Mouse (Mus musculus) forebrain, embryonic 16.5 days (tissue): ENCODE data around the gene Prickle4. TPM values are rescaled to one million over a fixed set of nuclear protein-coding genes. Genes with fewer than 3 reads are reported as not detected.

Experiments used
- ATAC-seq: fragments of 200-750 bp; cut with Nextera tagmentation; 2 replicates; pipeline ENCODE4 v1.8.0; 2017; ENCODE audit warnings: mild to moderate bottlenecking, moderate library complexity
- H3K27ac ChIP-seq: fragments of 300-500 bp; sonication (generic); 2 replicates; pipeline ENCODE4 v1.5.1; 2014; ENCODE audit warnings: low read length, control low read depth
- H3K27me3 ChIP-seq: fragments of 300-500 bp; sonication (generic); replicated peaks from 2 replicates; pipeline ENCODE4 v1.6.1; 2014; ENCODE audit warnings: low read length; ENCODE audit not compliant: control insufficient read depth, insufficient read depth
- H3K36me3 ChIP-seq: fragments of 300-500 bp; sonication (generic); 2 replicates; pipeline ENCODE4 v1.6.1; 2014; ENCODE audit not compliant: control insufficient read depth, insufficient read depth
- H3K4me1 ChIP-seq: fragments of 300-500 bp; sonication (generic); replicated peaks from 2 replicates; pipeline ENCODE4 v1.6.1; 2014; ENCODE audit warnings: low read length; ENCODE audit not compliant: control insufficient read depth, insufficient read depth
- H3K4me2 ChIP-seq: fragments of 300-500 bp; sonication (generic); 2 replicates; pipeline ENCODE4 v1.6.1; 2014; ENCODE audit warnings: mild to moderate bottlenecking, low read length, control low read depth
- H3K4me3 ChIP-seq: fragments of 300-500 bp; sonication (generic); replicated peaks from 2 replicates; pipeline ENCODE4 v1.5.1; 2014; ENCODE audit warnings: mild to moderate bottlenecking, low read length, control low read depth
- H3K9ac ChIP-seq: fragments of 300-500 bp; sonication (generic); replicated peaks from 2 replicates; pipeline ENCODE4 v1.6.1; 2014; ENCODE audit warnings: low read depth, low read length, control low read depth
- H3K9me3 ChIP-seq: fragments of 300-500 bp; sonication (generic); 2 replicates; pipeline ENCODE4 v1.6.1; 2016; ENCODE audit warnings: low read length; ENCODE audit not compliant: control insufficient read depth
- WGBS: fragments of 180-500 bp; shearing (Covaris S2); extraction: QIAGEN DNeasy Blood & Tissue Kit; methylation state at CpG from one replicate; pipeline ENCODE4 v1.1.7; 2014; 5-methylcytosine and 5-hydroxymethylcytosine counted together
- polyA plus RNA-seq: library from polyadenylated mRNA; unstranded; fragments of >200 nt; fragmentation: Nextera tagmentation; extraction: Ambion mirVana; gene quantifications from 2 replicates; pipeline ENCODE4 v1.2.1, GENCODE M21; 2015

The Prickle4 gene
- polyA plus RNA-seq, 1 experiment from 2014 or later, result 0.54 TPM

DNA sequence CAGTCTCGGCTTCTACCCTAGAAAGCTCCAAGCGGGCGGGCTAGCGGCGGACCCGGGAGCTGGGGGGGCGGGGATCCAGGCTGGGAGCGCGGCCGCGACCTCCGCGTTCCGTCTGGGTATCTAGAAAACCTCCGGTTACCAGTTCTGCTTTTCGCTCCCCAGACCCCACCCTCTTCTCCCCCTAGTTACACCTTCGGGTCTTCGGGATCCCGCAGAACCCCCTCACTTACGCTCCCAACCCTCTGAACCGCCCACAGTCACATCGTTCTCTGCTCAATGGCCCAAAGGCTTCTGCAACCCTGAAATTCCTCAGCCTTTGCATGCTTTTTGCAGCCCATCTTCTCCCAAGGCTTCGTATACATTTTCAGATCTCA lies 788 bp upstream of the Prickle4 start:
- H3K9me3 ChIP-seq, result no peaks in the 10 kb centered on the region
- 0% methylated on average over 10 of the region's 23 CpGs for WGBS
- peaks cover 8% of the 10 kb centered on the region for H3K4me1 ChIP-seq
- peak overlapping the region; percentile 40; the same call in 1 of the 2 replicates for H3K27ac ChIP-seq
- peak overlapping the region; percentile 89 for H3K9ac ChIP-seq
- H3K4me2 ChIP-seq, result peak overlapping the region; percentile 81
- no peaks in the 10 kb centered on the region for H3K36me3 ChIP-seq
- peak; percentile 23 for ATAC-seq
- peaks cover 3% of the 10 kb centered on the region; the same call in 1 of the 2 replicates for H3K27me3 ChIP-seq
- peak overlapping the region; percentile 77 for H3K4me3 ChIP-seq

GRCm38 (mm10) chr17:47694442-47694502 lies 264 bp downstream of the Prickle4 start, which contains the start of gene Gm21981:
Gene Gm21981 (minus strand): TSS chr17:47694455.
- Histone ChIP-seq H3K4me3 (peak within 1 kb of the TSS; percentile 77), H3K9me3 (no peaks in the 10 kb centered on the region), H3K9ac (peak within 1 kb of the TSS; percentile 89), H3K36me3 (no peaks in the 10 kb centered on the region), H3K4me1 (peaks cover 14% of the 10 kb centered on the region), H3K27me3 (peaks cover 3% of the 10 kb centered on the region; the same call in 1 of the 2 replicates), H3K4me2 (peak within 1 kb of the TSS; percentile 81), H3K27ac (peak within 1 kb of the TSS; percentile 40; the same call in 1 of the 2 replicates)
- no peak for ATAC-seq
- WGBS, result 0% methylated on average over 3 of the region's 3 CpGs

DNA sequence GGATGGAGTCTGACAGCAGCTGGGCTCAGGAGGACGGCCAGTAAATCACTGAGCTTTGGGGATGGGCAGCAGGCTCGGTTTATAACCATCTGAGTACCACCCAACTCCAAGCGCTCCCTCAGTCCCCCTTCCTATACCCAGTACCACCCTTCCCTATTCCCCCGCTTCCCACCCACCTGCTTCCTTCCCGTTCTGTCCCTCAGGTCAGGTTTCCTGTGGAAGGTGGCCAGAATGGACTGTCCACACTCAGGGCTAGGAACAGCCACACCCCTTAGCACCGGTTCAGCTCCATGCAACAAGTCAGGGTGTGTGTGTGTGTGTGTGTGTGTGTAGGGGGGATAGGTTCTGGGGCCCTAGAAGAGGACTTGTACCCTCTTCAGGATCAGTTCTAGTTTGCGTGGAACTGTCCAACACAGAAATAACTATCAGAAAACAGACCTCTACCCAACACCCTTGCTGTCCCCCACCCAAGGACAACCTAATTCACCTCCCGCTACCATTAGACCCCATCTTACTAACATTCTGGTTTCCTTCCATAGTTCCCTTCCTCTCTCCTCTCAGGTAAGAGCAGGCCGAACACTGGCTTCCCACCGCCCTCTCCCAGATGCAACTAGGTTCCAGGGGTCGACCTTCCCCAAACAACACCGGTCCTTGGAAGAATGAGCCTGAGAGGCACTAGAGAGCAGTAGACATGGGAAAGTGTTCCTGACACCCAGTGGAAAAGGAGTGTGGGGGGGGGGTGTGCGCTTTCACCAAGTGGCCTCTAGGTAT lies 680 bp downstream of the Prickle4 start:
- ATAC-seq, result no peak
- Histone ChIP-seq H3K27ac (peak overlapping the region; percentile 34; the same call in 1 of the 2 replicates), H3K9me3 (no peaks in the 10 kb centered on the region), H3K9ac (peak overlapping the region; percentile 89), H3K27me3 (peaks cover 3% of the 10 kb centered on the region; the same call in 1 of the 2 replicates), H3K4me1 (peaks cover 14% of the 10 kb centered on the region), H3K4me3 (peak overlapping the region; percentile 77), H3K36me3 (no peaks in the 10 kb centered on the region), H3K4me2 (peak overlapping the region; percentile 81)
- WGBS, result 39% methylated on average over 13 of the region's 13 CpGs

- Histone ChIP-seq H3K9ac (no peak overlapping the region), H3K36me3 (no peaks in the 10 kb centered on the region), H3K4me1 (peaks cover 23% of the 10 kb centered on the region), H3K4me2 (no peak overlapping the region), H3K4me3 (no peak overlapping the region), H3K27ac (no peak overlapping the region), H3K27me3 (peaks cover 3% of the 10 kb centered on the region; the same call in 1 of the 2 replicates), H3K9me3 (no peaks in the 10 kb centered on the region)
- WGBS, result 87% methylated on average over 3 of the region's 3 CpGs
- no peak for ATAC-seq
These were observed 2.9 kb downstream of the Prickle4 start for GRCm38 (mm10) chr17:47691650-47692049.

DNA sequence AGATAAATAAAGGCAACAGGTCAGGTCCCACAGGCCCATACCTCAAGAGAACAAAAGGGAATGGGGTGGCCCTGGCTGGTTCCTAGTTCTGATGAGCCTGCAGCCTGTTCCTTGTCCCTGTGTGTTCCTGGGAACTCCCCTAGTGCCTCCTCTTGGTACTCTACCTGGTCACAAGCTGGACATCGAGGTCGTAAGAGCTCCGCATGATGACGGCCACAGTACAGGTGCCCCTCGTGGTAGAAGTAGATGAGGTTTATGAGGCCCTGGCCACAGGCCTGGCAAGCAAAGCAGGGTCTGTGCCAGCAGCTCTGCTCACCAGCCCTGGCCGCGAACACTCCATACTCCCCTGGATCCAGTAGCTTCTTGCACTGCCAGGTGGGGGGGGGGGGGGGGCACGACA lies 4.6 kb downstream of the Prickle4 start:
- WGBS, result 79% methylated on average over 8 of the region's 8 CpGs
- no peak overlapping the region for H3K9ac ChIP-seq
- no peak for ATAC-seq

GRCm38 (mm10) chr17:47688608-47689575 lies 5.6 kb downstream of the Prickle4 start, which contains the start of gene Frs3:
Gene Frs3 (plus strand): TSS chr17:47689030.
- H3K9me3 ChIP-seq, result no peaks in the 10 kb centered on the region
- 0 out of 2 replicates have a peak, but pooled peaks cover 3% of the 10 kb centered on the region for H3K36me3 ChIP-seq
- peaks cover 15% of the 10 kb centered on the region for H3K4me1 ChIP-seq
- H3K9ac ChIP-seq, result peak within 1 kb of the TSS; percentile 92
- WGBS, result under 1% methylated on average over 50 of the region's 58 CpGs
- H3K4me2 ChIP-seq, result peak within 1 kb of the TSS; percentile 99
- H3K27ac ChIP-seq, result peak within 1 kb of the TSS; percentile 79
- H3K4me3 ChIP-seq, result peak within 1 kb of the TSS; percentile 82
- H3K27me3 ChIP-seq, result peaks cover 3% of the 10 kb centered on the region; the same call in 1 of the 2 replicates
- ATAC-seq, result peak; percentile 67

More for the DNA sequence above, 4.6 kb downstream of the Prickle4 start:
- peaks cover 20% of the 10 kb centered on the region for H3K4me1 ChIP-seq
- peak overlapping the region; percentile 83; the same call in 1 of the 2 replicates for H3K4me2 ChIP-seq
- no peaks in the 10 kb centered on the region for H3K36me3 ChIP-seq
- no peaks in the 10 kb centered on the region for H3K9me3 ChIP-seq
- peak overlapping the region; percentile 82; the same call in 1 of the 2 replicates for H3K4me3 ChIP-seq
- no peak overlapping the region for H3K27ac ChIP-seq
- H3K27me3 ChIP-seq, result peaks cover 3% of the 10 kb centered on the region; the same call in 1 of the 2 replicates

DNA sequence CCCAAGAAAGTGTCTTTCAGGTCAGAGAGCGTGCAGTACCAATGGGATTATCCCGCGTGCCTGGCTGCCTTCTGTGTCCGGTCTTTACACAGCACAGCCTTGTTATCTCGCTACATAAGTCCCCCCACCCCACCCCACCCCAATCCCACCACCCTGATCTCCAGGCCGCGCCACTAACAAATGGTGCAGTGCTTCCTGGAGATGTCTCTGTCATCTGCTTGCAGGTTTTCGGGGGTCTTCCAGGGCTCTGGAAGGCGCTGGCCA lies 6.3 kb downstream of the Prickle4 start, which contains the start of gene Tomm6:
TSS of gene Tomm6 (minus strand) at position 43 of the 264 bp plus-strand sequence.
- Histone ChIP-seq H3K27me3 (0 out of 2 replicates have a peak, but pooled peaks cover under 1% of the 10 kb centered on the region), H3K4me1 (peaks cover 15% of the 10 kb centered on the region), H3K4me3 (peak within 1 kb of the TSS; percentile 82), H3K9ac (peak within 1 kb of the TSS; percentile 92), H3K9me3 (no peaks in the 10 kb centered on the region), H3K27ac (peak within 1 kb of the TSS; percentile 79), H3K36me3 (0 out of 2 replicates have a peak, but pooled peaks cover 3% of the 10 kb centered on the region), H3K4me2 (peak within 1 kb of the TSS; percentile 99)
- 0% methylated on average over 9 of the region's 9 CpGs for WGBS
- ATAC-seq, result no peak

DNA sequence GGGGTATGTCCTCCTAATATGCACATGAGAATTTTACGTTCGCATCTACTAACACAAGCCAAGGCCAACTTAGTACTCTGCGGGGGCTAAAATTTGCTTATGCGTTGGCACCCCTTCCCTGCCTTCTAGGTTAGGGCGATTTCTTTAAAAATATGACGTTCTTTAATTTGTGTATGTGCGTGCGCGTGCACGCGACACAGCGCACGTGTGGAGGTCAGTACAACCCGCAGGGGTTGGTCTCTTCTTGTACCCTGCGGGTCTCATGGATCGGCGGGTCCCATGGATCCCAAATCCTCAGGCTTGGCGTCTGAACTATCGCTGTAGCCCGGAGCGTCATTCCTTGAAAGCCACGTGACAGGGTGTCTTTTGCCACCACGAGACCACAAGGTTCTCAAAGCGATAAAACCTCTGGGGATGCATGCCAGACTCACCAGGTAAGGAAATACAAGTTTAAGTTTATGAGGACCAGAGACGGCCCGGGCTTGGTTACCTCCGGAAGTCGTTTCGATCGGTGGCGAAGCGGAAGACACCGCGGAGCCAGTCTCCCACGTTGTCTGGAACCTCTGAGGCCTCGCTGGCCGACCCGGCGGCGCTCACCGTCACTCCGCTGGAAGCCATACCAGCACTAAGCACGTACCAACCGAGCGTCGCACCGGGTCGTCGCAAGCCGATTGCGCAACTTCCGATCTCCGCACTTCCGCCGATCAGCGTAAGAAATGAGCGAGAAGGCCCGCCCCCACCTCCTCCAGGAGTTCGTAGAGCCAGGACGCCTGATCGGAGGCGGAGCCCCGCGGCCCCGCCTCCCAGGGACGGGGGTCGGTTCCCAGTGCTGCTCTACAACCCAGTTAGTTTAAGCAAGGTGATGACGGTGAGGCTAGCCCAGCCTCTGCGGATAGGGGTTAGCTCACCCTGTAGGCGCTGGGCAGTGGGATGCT lies 6.9 kb downstream of the Prickle4 start:
- H3K27me3 ChIP-seq, result no peaks in the 10 kb centered on the region
- peak overlapping the region; percentile 99 for H3K4me2 ChIP-seq
- peak overlapping the region; percentile 82 for H3K4me3 ChIP-seq
- WGBS, result under 1% methylated on average over 70 of the region's 70 CpGs
- peak; percentile 92 for ATAC-seq
- H3K27ac ChIP-seq, result peak overlapping the region; percentile 79
- H3K4me1 ChIP-seq, result peaks cover 15% of the 10 kb centered on the region
- peaks cover 3% of the 10 kb centered on the region; the same call in 1 of the 2 replicates for H3K36me3 ChIP-seq
- peak overlapping the region; percentile 92 for H3K9ac ChIP-seq
- no peaks in the 10 kb centered on the region for H3K9me3 ChIP-seq
